Mouse (Mus musculus) ES-E14 (cell line): ENCODE measurements around the gene Tubb4a.

Experiments
- CHD2 ChIP-seq: IDR thresholded peaks from 2 replicates; pipeline ENCODE4 v1.6.1; 2014; ENCODE audit warnings: mild to moderate bottlenecking, low read depth, low read length, inconsistent platforms
- HCFC1 ChIP-seq: IDR thresholded peaks from 2 replicates; pipeline ENCODE4 v1.6.1; 2012; ENCODE audit warnings: low read length, inconsistent platforms, borderline replicate concordance; ENCODE audit not compliant: insufficient read depth
- MAFK ChIP-seq: IDR thresholded peaks from 2 replicates; pipeline ENCODE4 v1.6.1; 2014; ENCODE audit warnings: mild to moderate bottlenecking, low read depth, low read length, inconsistent platforms; ENCODE audit not compliant: insufficient read depth

- no peak for TF ChIP-seq MAFK
- TF ChIP-seq HCFC1 = no peak
- no peak for TF ChIP-seq CHD2
These were observed 48.1 kb upstream of the Tubb4a start for GRCm38 (mm10) chr17:57135635-57136034.
